Mouse (Mus musculus): ENCODE measurements around the gene Ccdc137. TPM values are rescaled to one million over a fixed set of nuclear protein-coding genes. Genes with fewer than 3 reads are reported as not detected.

Gene Ccdc137
- polyA plus RNA-seq, 1 experiment from 2014 or later, result 13.0 TPM

DNA sequence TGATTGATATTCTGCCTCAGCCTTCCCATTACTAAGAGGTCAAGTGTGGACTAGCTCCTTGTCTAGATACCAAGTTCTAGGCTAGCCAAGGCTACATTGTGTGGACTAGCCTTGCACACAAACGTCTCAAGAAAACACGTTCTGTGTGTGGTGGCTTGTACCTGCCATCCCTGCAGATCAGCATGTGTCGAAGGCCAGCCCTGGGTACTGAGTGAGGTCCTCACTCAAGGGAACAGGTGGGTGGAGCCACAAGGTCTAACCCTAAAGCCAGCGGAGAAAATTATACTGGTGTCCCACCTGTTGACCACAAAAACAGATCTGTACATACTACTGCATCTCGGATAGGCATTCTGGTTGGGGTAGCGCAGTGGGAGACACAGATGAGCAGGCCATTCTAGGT lies 42.0 kb downstream of the Ccdc137 start:
- Histone ChIP-seq H3K9me3 (replicated peaks) (no peaks in the 10 kb centered on the region), H3K4me2 (no peak overlapping the region), H3K36me3 (replicated peaks) (peaks cover 36% of the 10 kb centered on the region), H3K9ac (no peak overlapping the region), H3K27ac (replicated peaks) (no peak overlapping the region), H3K27me3 (peaks cover 9% of the 10 kb centered on the region; the same call in 1 of the 2 replicates), H3K4me1 (replicated peaks) (peaks cover 7% of the 10 kb centered on the region), H3K4me3 (replicated peaks) (no peak overlapping the region)
- no peak for ATAC-seq (ENCODE audit: insufficient read depth)
- 61% methylated on average over 6 of the region's 6 CpGs for WGBS (ENCODE audit: insufficient replicate concordance)

DNA sequence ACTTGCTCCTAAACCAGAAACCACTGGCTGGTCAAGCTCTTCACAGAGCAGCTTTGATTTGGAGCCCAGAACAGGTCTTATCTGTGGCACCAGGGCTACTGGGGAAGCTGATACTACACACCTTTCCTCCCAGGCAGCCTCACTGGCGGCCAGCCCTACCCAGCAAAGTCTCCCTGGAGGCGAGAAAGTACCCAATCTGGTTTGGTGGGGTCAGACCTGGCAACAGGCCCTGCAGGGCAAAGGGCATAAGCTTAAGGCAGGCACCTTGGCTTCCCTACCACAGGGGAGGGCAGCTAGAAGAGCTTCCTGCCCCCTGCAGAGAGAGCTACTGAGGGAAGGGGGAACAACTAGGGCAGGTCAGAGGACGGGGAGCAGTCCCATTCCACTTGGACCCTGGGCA lies 42.4 kb downstream of the Ccdc137 start:
- no peak overlapping the region for H3K27ac ChIP-seq (replicated peaks)
- 8% methylated on average over 3 of the region's 3 CpGs for WGBS (ENCODE audit: insufficient replicate concordance)
- H3K4me2 ChIP-seq, result no peak overlapping the region
- H3K27me3 ChIP-seq, result peaks cover 9% of the 10 kb centered on the region; the same call in 1 of the 2 replicates
- H3K9me3 ChIP-seq (replicated peaks), result no peaks in the 10 kb centered on the region
- H3K36me3 ChIP-seq (replicated peaks), result peaks cover 32% of the 10 kb centered on the region
- no peak overlapping the region for H3K4me3 ChIP-seq (replicated peaks)
- ATAC-seq (ENCODE audit: insufficient read depth), result no peak
- H3K4me1 ChIP-seq (replicated peaks), result peaks cover 7% of the 10 kb centered on the region
- no peak overlapping the region for H3K9ac ChIP-seq

DNA sequence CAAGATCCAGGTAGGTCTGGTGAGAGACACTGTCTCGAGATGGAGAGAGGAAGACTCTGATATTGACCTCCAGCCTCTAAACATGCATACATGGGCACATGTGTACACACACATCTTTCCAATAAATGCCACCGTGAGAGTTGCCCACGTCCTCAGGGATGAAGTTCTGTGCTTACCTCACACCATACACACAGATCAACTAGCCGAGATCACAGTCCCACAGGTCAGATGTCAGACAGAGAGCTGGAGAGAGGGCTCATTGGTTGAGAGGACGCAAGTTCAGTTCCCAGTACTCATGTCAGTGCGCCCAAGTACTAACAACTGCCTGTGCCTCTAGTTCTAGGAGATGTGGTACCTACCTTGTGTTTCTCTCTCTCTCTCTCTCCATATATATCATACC lies 43.1 kb downstream of the Ccdc137 start:
- no peak for ATAC-seq (ENCODE audit: insufficient read depth)
- Histone ChIP-seq H3K36me3 (replicated peaks) (peaks cover 25% of the 10 kb centered on the region), H3K27me3 (peaks cover 9% of the 10 kb centered on the region; the same call in 1 of the 2 replicates), H3K4me1 (replicated peaks) (peaks cover 7% of the 10 kb centered on the region), H3K4me2 (no peak overlapping the region), H3K27ac (replicated peaks) (no peak overlapping the region), H3K4me3 (replicated peaks) (no peak overlapping the region), H3K9me3 (replicated peaks) (no peaks in the 10 kb centered on the region), H3K9ac (no peak overlapping the region)
- WGBS (ENCODE audit: insufficient replicate concordance), result 47% methylated on average over 6 of the region's 6 CpGs

DNA sequence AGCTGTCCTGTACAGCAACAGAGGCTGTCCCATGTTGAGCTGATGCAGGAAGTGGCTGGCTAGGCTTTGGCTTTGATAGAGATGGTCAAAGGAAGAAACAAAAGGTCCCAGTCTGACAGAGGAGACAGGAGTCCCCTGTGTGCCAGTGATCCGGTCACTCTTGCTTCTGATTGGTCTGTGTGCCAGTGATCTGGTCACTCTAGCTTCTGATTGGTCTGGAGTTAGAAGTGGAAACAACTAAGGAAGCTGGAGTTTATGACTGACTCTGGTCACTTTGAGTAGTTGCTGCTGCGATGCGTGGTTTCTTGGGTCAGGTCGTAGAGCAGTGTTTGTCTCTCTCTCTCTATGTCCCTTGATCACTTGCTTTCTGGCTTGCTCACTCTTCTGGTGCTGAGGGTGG lies 43.8 kb downstream of the Ccdc137 start:
- H3K36me3 ChIP-seq (replicated peaks), result peaks cover 18% of the 10 kb centered on the region
- H3K4me3 ChIP-seq (replicated peaks), result no peak overlapping the region
- no peak for ATAC-seq (ENCODE audit: insufficient read depth)
- H3K27ac ChIP-seq (replicated peaks), result no peak overlapping the region
- H3K4me1 ChIP-seq (replicated peaks), result peaks cover 12% of the 10 kb centered on the region
- no peaks in the 10 kb centered on the region for H3K9me3 ChIP-seq (replicated peaks)
- peaks cover 9% of the 10 kb centered on the region; the same call in 1 of the 2 replicates for H3K27me3 ChIP-seq
- 56% methylated on average over 4 of the region's 4 CpGs for WGBS (ENCODE audit: insufficient replicate concordance)
- H3K9ac ChIP-seq, result no peak overlapping the region
- no peak overlapping the region for H3K4me2 ChIP-seq

DNA sequence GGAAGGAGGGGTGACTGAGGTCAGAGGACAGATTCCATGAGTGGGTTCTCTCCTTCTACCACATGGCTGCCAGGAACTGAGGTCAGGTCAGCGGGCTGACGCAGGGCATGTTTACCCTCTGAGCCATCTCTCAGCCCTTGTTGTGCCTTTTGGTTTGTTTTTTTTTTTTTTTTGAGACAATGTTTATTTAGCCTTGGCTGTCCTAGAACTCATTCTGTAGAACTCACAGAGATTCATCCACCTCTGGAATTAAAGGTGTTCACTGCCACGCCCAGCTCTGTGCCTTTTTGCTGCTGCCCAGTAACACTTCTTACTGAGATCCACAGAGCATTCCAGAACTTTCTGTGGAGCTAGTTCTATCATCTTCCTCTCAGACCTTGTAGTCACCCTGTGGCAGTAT lies 47.7 kb downstream of the Ccdc137 start:
- no peak overlapping the region for H3K4me3 ChIP-seq (replicated peaks)
- H3K27ac ChIP-seq (replicated peaks), result no peak overlapping the region
- no peaks in the 10 kb centered on the region for H3K9me3 ChIP-seq (replicated peaks)
- H3K36me3 ChIP-seq (replicated peaks), result no peaks in the 10 kb centered on the region
- H3K4me1 ChIP-seq (replicated peaks), result peaks cover 31% of the 10 kb centered on the region
- H3K9ac ChIP-seq, result no peak overlapping the region
- no peak overlapping the region for H3K4me2 ChIP-seq
- no peak for ATAC-seq (ENCODE audit: insufficient read depth)
- 78% methylated on average over 3 of the region's 3 CpGs for WGBS (ENCODE audit: insufficient replicate concordance)
- H3K27me3 ChIP-seq, result peaks cover 5% of the 10 kb centered on the region; the same call in 1 of the 2 replicates

DNA sequence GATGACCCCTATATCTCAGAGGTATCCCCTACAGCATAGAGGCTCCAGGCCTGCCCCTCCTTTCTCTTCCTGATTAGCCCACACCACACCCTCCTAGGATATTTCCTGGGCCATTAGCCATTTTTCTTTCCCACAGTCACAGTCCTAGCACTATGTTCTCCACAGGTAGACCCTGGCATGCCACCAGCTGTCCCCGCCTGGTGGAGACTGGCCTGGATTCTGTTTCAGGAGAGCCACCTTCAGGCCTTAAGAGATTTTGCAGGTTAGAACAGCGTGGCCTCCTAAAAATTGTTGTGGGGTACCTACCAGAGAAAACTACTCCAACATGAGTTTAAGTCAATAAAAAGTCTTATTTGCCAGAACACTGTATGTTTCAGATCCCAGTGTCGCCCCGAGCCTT lies 49.0 kb downstream of the Ccdc137 start:
- H3K9ac ChIP-seq, result no peak overlapping the region
- no peak for ATAC-seq (ENCODE audit: insufficient read depth)

DNA sequence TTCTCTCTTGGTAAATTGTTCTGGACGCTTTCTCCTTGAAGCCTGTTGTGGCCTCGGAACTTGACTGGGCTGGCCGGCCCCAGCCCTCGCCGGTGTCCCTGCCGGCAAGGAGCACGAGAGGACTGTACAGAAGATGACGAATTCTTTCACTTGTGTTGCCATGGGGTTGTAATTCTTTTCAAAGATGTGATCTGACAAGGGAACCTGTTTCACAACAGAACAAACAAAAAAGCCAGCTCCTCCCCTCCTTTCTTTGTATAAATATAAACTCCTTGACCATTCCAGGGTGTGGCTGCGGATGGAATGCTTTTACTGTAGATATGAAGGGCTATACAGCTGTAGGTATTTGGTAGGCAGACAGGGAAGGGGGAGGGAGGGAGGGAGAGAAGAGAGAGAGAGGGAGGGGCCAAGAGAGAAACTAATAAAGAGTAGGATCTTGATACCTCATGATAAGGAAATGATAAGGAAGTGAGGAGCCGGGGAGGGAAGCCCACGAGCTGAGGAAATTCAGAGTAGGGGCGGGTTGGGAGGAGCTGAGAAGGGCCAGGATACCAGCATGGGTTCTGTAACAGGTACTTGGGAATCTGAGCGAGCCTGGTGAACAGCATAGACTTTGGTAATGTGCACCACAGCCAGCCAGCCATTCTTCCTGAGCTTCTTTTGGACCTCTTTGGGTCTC lies 49.8 kb downstream of the Ccdc137 start:
- no peak overlapping the region for H3K27ac ChIP-seq (replicated peaks)
- no peak overlapping the region for H3K4me2 ChIP-seq
- H3K27me3 ChIP-seq, result no peaks in the 10 kb centered on the region
- ATAC-seq (ENCODE audit: insufficient read depth), result no peak
- H3K4me3 ChIP-seq (replicated peaks), result no peak overlapping the region
- WGBS (ENCODE audit: insufficient replicate concordance), result 62% methylated on average over 13 of the region's 13 CpGs
- no peaks in the 10 kb centered on the region for H3K9me3 ChIP-seq (replicated peaks)
- H3K9ac ChIP-seq, result no peak overlapping the region
- H3K36me3 ChIP-seq (replicated peaks), result no peaks in the 10 kb centered on the region
- H3K4me1 ChIP-seq (replicated peaks), result peaks cover 43% of the 10 kb centered on the region

More for the DNA sequence above, 49.0 kb downstream of the Ccdc137 start:
- Histone ChIP-seq H3K4me3 (replicated peaks) (no peak overlapping the region), H3K4me1 (replicated peaks) (peaks cover 43% of the 10 kb centered on the region), H3K4me2 (no peak overlapping the region), H3K36me3 (replicated peaks) (no peaks in the 10 kb centered on the region), H3K27me3 (no peaks in the 10 kb centered on the region), H3K9me3 (replicated peaks) (no peaks in the 10 kb centered on the region), H3K27ac (replicated peaks) (no peak overlapping the region)
- WGBS (ENCODE audit: insufficient replicate concordance), result 51% methylated on average over 4 of the region's 4 CpGs

DNA sequence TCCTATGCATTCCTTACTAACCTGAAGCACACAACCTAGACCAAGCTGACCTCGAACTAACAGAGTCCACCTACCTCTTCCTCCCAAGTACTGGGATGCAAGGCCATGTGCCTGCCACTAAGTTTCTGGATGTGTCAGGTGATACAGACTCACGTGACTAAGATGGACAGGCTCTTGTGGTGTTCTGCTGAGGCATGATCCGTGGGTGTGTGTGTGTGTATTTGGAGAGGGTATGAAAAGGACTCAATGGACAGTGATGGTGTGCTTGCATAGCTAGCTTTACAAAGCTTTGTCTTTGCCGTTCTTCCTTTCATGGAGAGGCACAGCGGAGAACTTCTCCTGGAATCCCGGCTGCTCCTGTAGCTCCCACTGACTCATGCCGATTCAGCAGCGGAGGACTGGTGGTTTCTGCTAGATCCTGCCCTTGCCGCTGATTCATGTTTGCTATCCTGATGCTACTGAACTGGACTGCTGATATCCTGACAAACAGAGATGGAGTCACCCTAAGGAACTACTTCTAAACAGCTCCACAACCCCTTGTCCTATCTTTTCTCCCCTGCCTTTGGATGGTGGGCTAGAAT lies 50.5 kb downstream of the Ccdc137 start:
- ATAC-seq (ENCODE audit: insufficient read depth), result no peak
- H3K9me3 ChIP-seq (replicated peaks), result no peaks in the 10 kb centered on the region
- H3K36me3 ChIP-seq (replicated peaks), result no peaks in the 10 kb centered on the region
- H3K4me1 ChIP-seq (replicated peaks), result peaks cover 43% of the 10 kb centered on the region
- 74% methylated on average over 9 of the region's 9 CpGs for WGBS (ENCODE audit: insufficient replicate concordance)
- H3K27ac ChIP-seq (replicated peaks), result no peak overlapping the region
- no peak overlapping the region for H3K4me2 ChIP-seq
- no peaks in the 10 kb centered on the region for H3K27me3 ChIP-seq
- no peak overlapping the region for H3K9ac ChIP-seq
- H3K4me3 ChIP-seq (replicated peaks), result no peak overlapping the region

DNA sequence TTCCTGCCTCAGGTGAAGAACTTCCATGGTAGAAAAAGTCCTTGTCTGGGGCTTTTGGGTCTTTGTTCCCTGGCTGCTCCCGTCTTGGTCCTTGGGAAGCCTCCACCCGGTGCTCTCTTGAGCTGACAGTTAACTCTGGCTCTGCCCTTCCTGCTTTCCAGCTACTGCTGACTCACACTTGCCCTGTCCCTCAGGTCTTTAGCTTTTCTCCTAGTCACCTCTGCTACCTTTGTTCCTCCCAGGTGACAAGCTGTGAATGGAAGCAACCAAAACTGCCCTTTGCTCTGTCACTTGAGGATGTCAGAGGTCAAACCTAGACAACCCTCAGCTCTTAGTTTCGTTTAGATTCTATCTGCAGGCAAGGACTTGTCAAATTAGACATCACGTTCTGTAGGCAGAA lies 52.0 kb downstream of the Ccdc137 start:
- H3K9me3 ChIP-seq (replicated peaks), result no peaks in the 10 kb centered on the region
- peak overlapping the region; percentile 84 for H3K27ac ChIP-seq (replicated peaks)
- ATAC-seq (ENCODE audit: insufficient read depth), result peak; percentile 17; the same call in 1 of the 2 replicates
- WGBS (ENCODE audit: insufficient replicate concordance), result 14% methylated on average over 4 of the region's 4 CpGs
- peak overlapping the region; percentile 51; the same call in 1 of the 2 replicates for H3K4me3 ChIP-seq (replicated peaks)
- H3K4me2 ChIP-seq, result peak overlapping the region; percentile 73
- peak overlapping the region; percentile 54; the same call in 1 of the 2 replicates for H3K9ac ChIP-seq
- peaks cover 43% of the 10 kb centered on the region for H3K4me1 ChIP-seq (replicated peaks)
- H3K36me3 ChIP-seq (replicated peaks), result no peaks in the 10 kb centered on the region
- no peaks in the 10 kb centered on the region for H3K27me3 ChIP-seq

DNA sequence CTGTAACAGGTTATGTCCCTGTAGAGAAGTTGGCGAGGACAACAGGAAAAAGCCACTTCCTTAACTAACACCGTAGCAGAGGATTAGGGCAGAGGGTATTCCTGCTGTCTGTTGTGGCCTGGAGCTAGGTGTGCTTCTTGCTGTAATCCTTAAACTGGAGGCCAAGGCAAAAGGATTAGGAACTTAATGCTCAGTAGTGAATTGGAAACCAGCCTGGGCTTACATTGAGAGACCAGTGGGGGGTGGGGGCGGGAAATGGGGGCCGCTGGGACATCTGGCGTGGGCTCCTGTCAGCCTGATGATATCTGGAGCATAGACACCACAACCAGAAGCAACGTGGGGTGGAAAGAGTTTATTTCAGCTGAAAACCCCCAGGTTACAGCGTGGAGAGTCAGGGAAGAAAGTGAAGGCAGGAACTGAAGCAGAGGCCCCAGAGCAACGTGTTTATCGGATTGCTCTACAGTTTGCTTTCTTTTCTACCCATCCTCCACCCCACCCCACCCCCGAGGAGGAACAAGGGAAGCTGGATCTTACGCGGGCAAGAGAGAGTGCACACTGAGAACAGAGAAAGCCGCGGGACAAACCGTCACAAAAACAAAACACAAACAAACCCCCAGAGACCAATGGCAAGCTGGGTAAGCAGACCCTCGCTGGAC lies 52.6 kb downstream of the Ccdc137 start:
- Histone ChIP-seq H3K9me3 (replicated peaks) (no peaks in the 10 kb centered on the region), H3K4me1 (replicated peaks) (peaks cover 46% of the 10 kb centered on the region), H3K4me3 (replicated peaks) (peak overlapping the region; percentile 51), H3K9ac (peak overlapping the region; percentile 54), H3K36me3 (replicated peaks) (no peaks in the 10 kb centered on the region), H3K27ac (replicated peaks) (peak overlapping the region; percentile 84), H3K27me3 (no peaks in the 10 kb centered on the region), H3K4me2 (peak overlapping the region; percentile 73)
- peak; percentile 70 for ATAC-seq (ENCODE audit: insufficient read depth)
- 2% methylated on average over 16 of the region's 16 CpGs for WGBS (ENCODE audit: insufficient replicate concordance)

DNA sequence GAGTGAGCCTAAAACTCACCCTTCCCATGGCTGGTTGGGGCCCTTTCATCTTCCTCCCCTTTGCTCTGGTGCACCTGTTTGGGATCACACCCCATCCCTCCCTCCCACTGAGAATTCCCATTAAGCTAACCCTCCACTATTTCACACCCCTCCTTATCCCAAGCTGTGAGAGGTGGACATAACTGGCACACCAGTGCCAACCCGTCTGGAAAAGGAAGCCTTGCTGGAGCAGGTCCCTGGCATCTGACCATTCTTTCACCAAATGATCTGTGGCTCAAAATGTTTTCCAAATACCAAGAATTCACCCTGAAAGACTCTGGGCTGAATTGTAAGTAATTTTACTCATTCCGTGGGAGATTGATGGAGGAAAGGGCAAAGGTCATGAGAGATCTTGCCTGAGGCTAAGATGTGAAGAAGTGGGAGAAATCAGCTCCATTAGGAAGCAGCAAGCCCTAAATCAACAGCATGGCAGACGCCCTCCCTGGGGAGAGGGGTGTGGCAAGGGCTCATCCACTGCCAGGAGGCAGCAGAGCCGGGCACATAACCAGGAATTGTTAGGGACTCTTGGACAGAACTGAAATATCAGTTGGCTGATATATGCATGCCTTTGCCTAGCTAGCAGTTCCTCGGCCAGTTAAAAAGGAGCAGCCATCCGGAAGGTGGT lies 55.0 kb downstream of the Ccdc137 start:
- Histone ChIP-seq H3K4me1 (replicated peaks) (peaks cover 43% of the 10 kb centered on the region), H3K36me3 (replicated peaks) (no peaks in the 10 kb centered on the region), H3K27me3 (no peaks in the 10 kb centered on the region)

More for the DNA sequence above, 55.0 kb downstream of the Ccdc137 start:
- Histone ChIP-seq H3K9ac (no peak overlapping the region), H3K27ac (replicated peaks) (no peak overlapping the region), H3K9me3 (replicated peaks) (no peaks in the 10 kb centered on the region), H3K4me2 (no peak overlapping the region), H3K4me3 (replicated peaks) (no peak overlapping the region)
- no peak for ATAC-seq (ENCODE audit: insufficient read depth)
- 69% methylated on average over 6 of the region's 6 CpGs for WGBS (ENCODE audit: insufficient replicate concordance)
